Mouse (Mus musculus) midbrain, embryonic 16.5 days (tissue): ENCODE results near the gene Spns3. TPM values are rescaled to one million over a fixed set of nuclear protein-coding genes. Genes with fewer than 3 reads are reported as not detected.

Experiments
- ATAC-seq: fragments of 200-750 bp; cut with Nextera tagmentation; 2 replicates; pipeline ENCODE4 v1.8.0; 2017; ENCODE audit warnings: moderate TSS enrichment
- H3K27ac ChIP-seq: fragments of 300-500 bp; sonication (generic); 2 replicates; pipeline ENCODE4 v1.5.1; 2014; ENCODE audit warnings: mild to moderate bottlenecking, low read length, mixed read lengths
- H3K27me3 ChIP-seq: fragments of 300-500 bp; sonication (generic); 2 replicates; pipeline ENCODE4 v1.6.1; 2014; ENCODE audit warnings: low read depth, low read length, mixed read lengths; ENCODE audit not compliant: control insufficient read depth, insufficient read depth
- H3K36me3 ChIP-seq: fragments of 300-500 bp; sonication (generic); 2 replicates; pipeline ENCODE4 v1.6.1; 2014; ENCODE audit warnings: mild to moderate bottlenecking, low read length, moderate library complexity, mixed read lengths; ENCODE audit not compliant: control insufficient read depth, insufficient read depth
- H3K4me1 ChIP-seq: fragments of 300-500 bp; sonication (generic); 2 replicates; pipeline ENCODE4 v1.6.1; 2014; ENCODE audit warnings: mild to moderate bottlenecking, low read length, mixed read lengths; ENCODE audit not compliant: control insufficient read depth, insufficient read depth
- H3K4me2 ChIP-seq: fragments of 300-500 bp; sonication (generic); 2 replicates; pipeline ENCODE4 v1.6.1; 2014; ENCODE audit warnings: mild to moderate bottlenecking, low read length, mixed read lengths
- H3K4me3 ChIP-seq: fragments of 300-500 bp; sonication (generic); 2 replicates; pipeline ENCODE4 v1.5.1; 2014; ENCODE audit warnings: low read depth, mild to moderate bottlenecking, low read length, moderate library complexity, mixed read lengths
- H3K9ac ChIP-seq: fragments of 300-500 bp; sonication (generic); 2 replicates; pipeline ENCODE4 v1.6.1; 2014; ENCODE audit warnings: low read depth, low read length, mixed read lengths
- H3K9me3 ChIP-seq: fragments of 300-500 bp; sonication (generic); replicated peaks from 2 replicates; pipeline ENCODE4 v1.6.1; 2014; ENCODE audit warnings: mild to moderate bottlenecking, low read length, mixed read lengths; ENCODE audit not compliant: control insufficient read depth, poor library complexity, severe bottlenecking
- WGBS: fragments of 180-500 bp; shearing (Covaris S2); extraction: QIAGEN DNeasy Blood & Tissue Kit; methylation state at CpG from one replicate; pipeline ENCODE4 v1.1.7; 2014; 5-methylcytosine and 5-hydroxymethylcytosine counted together
- polyA plus RNA-seq: library from polyadenylated mRNA; unstranded; fragments of >200 nt; fragmentation: Nextera tagmentation; extraction: Ambion mirVana; gene quantifications from 2 replicates; pipeline ENCODE4 v1.2.1, GENCODE M21; 2015

Spns3 gene
- polyA plus RNA-seq, 1 experiment from 2014 or later: not detected

DNA sequence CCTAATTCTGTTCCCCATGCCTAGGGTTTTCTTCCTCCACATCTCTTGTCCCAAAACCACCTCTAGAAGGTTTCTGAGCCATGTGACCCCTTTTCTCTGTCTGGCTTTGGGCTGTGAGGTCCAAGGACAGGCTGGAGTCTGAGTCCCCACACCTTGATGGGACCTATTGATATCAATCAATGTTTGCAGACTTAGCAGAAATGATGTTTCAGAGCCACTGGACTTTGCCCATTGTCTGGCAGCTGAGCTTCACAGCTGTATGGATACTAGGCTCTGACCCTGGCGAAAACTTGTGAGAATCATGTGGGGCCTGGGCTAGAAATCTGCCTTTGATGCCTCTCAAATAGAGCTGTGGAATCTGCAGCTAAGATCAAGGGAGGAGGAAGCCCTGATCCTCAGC lies 53.5 kb downstream of the Spns3 start:
- no peak overlapping the region for H3K4me2 ChIP-seq
- no peaks in the 10 kb centered on the region for H3K27me3 ChIP-seq
- H3K4me3 ChIP-seq: no peak overlapping the region
- 57% methylated on average over 1 of the region's 1 CpGs for WGBS
- no peaks in the 10 kb centered on the region for H3K36me3 ChIP-seq
- no peak for ATAC-seq
- H3K9ac ChIP-seq: no peak overlapping the region
- no peaks in the 10 kb centered on the region for H3K9me3 ChIP-seq
- peaks cover 2% of the 10 kb centered on the region for H3K4me1 ChIP-seq
- no peak overlapping the region for H3K27ac ChIP-seq

DNA sequence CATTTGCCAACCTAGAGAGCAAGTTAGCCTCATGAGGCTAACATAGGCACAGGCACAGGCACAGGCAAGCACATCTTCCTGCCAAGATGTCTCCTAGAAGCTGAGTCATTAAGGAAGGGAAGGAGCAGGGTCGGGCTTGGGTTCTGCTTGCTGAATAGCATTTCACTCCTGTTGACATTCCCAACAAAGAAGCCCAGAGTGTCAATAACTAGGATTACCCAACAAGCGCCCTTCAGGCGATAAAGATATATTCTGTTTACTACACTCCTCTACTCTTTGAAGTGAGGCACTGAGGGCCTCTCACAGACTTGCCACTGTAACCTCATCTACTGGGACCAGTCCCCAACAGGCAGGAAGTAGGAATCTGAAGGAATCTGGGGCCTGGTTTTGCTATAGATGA lies 54.2 kb downstream of the Spns3 start:
- no peaks in the 10 kb centered on the region for H3K4me1 ChIP-seq
- no peak overlapping the region for H3K4me2 ChIP-seq
- H3K27ac ChIP-seq: no peak overlapping the region
- no peaks in the 10 kb centered on the region for H3K36me3 ChIP-seq
- no peak for ATAC-seq
- no peak overlapping the region for H3K4me3 ChIP-seq
- H3K9ac ChIP-seq: no peak overlapping the region
- H3K27me3 ChIP-seq: no peaks in the 10 kb centered on the region
- no peaks in the 10 kb centered on the region for H3K9me3 ChIP-seq
- WGBS: 68% methylated on average over 3 of the region's 3 CpGs

DNA sequence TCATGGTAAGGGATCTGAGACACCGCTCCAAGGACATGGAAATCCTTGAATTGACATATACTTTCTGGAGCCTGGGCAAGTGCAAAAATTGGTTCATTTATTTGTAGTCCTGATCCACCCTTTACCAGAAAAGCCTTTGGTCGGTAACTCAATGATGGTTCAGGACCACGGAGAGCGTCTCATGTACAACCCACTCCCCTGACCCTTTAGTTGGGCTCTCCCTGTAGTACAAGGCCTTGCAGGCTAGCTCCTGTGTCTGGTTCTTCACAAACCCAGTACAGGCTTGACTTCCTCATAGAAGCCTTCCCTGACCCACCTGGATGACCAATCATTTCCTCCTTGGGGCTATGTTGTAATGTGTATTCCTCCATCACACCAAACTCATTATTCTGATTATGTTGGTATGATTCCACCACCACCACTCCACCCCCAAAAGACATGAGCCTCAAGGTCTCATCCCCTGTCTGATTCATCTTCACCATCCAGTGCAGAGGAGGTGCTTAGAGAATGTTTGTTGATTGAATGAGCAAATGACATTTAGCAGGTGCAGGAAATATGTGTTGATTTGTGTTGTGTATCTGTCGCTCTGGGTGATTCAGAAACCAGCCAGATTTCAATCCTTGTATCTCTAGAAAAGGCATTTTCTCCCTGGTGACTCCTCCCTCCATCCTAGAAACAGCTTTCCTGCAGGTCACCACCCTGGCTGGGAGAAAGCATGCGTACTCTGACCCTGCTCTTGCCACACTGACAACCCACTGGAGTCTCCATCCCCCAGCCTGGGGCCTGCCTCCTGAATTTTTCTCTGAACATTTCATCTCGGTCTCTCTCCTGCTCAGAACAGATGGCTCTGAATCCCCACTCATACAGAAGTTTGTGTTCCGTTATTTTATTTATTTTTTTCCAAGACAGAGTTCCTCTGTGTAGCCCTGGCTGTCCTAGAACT lies 56.0 kb downstream of the Spns3 start:
- peaks cover 3% of the 10 kb centered on the region; the same call in 1 of the 2 replicates for H3K4me1 ChIP-seq
- H3K4me2 ChIP-seq: no peak overlapping the region
- WGBS: 55% methylated on average over 8 of the region's 8 CpGs
- H3K4me3 ChIP-seq: no peak overlapping the region
- H3K27me3 ChIP-seq: no peaks in the 10 kb centered on the region
- H3K27ac ChIP-seq: no peak overlapping the region
- H3K36me3 ChIP-seq: no peaks in the 10 kb centered on the region
- no peaks in the 10 kb centered on the region for H3K9me3 ChIP-seq
- ATAC-seq: no peak
- no peak overlapping the region for H3K9ac ChIP-seq

DNA sequence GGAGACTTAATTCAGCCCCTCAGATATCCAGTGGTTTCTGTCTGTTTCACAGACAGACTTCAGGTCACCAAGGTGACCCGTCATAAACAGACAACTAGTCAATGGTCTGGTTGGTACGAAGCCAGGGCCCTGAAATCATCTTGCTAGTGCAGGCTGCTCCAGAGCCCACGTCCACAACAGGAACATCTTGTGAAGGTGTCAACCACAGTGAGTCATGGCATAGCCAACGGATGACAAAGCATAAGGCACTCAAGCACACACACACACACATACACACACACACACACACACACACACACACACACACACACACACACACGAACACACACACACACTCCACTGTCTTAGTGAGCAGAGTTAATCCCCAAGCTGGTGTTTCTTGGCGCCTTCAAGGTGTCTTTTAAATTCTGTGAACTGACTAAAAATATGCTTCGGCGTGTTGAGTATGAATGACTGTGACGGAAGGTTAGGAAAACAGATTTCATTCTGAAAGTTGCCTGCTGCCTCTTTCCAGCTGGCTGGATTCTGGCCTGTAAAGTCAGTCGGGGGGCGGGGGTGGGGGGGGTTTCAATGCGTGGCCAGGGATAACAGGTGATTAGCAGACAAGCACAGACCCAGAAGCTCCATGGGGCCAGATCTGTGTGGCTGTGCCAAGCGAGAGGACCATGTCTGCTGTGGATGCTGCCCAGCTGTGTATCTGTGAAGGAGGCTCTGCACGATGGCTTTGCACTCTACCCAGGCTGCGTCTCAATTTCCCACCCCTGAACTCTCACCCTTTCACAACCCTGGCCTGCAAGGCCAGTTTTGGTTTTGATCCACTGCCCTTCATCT lies 59.0 kb downstream of the Spns3 start:
- Histone ChIP-seq H3K4me2 (no peak overlapping the region), H3K4me1 (peaks cover 19% of the 10 kb centered on the region), H3K9ac (no peak overlapping the region), H3K27ac (no peak overlapping the region), H3K27me3 (no peaks in the 10 kb centered on the region), H3K36me3 (no peaks in the 10 kb centered on the region), H3K9me3 (no peaks in the 10 kb centered on the region), H3K4me3 (no peak overlapping the region)
- WGBS: 60% methylated on average over 15 of the region's 15 CpGs
- no peak for ATAC-seq

DNA sequence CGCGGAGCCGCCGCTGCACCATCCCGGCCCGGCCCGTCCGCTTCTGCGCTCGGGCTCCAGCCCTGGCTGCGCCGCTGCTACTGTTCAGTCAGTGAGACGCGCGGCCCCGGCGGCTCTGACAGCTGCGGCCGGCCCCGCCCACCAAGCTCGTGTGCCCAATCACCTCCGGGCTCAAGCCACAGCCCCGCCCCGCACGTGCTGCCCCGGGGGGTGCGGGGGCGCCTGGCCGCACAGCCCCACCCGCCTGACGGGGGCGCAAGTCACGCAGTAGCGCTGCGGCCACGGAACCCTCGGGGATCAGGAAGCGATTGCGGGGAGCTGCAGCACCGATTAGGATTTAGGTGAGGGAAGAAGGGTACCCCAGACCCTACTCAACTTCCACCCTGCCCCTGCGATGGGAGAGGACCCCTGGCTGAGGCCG lies 60.4 kb downstream of the Spns3 start, which contains the start of gene Spns2:
Spns2 (minus strand) TSS at position 24 of the 421 bp plus-strand sequence.
- H3K9ac ChIP-seq: peak within 1 kb of the TSS; percentile 93
- peak within 1 kb of the TSS; percentile 77 for H3K4me2 ChIP-seq
- H3K27me3 ChIP-seq: no peaks in the 10 kb centered on the region
- no peaks in the 10 kb centered on the region for H3K36me3 ChIP-seq
- H3K9me3 ChIP-seq: no peaks in the 10 kb centered on the region
- peak within 1 kb of the TSS; percentile 83 for H3K4me3 ChIP-seq
- peaks cover 30% of the 10 kb centered on the region for H3K4me1 ChIP-seq
- H3K27ac ChIP-seq: peak within 1 kb of the TSS; percentile 93
- ATAC-seq: peak; percentile 90
- under 1% methylated on average over 33 of the region's 42 CpGs for WGBS

DNA sequence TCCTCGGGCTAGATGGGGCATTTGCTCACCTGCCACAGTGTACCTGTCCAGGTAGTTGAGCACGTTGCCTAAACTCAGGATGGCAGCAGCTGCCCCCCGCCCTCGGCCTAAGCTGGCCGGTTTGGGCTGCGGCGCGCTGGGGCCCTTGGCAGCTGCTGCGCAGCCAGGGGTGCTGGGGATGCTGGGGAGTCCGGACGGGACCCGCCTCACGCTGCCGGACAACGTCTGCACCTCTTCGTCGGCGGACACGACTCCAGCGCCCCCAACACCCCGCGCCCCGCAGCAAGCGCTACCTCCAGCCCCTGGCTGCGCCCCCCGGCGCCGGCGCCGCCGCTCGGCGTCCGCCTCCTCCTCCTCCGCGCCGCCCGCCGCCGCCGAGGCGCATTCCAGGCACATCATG lies 60.9 kb downstream of the Spns3 start:
- peak; percentile 34 for ATAC-seq
- Histone ChIP-seq H3K4me2 (peak overlapping the region; percentile 77), H3K9me3 (no peaks in the 10 kb centered on the region), H3K36me3 (no peaks in the 10 kb centered on the region), H3K27ac (peak overlapping the region; percentile 93), H3K4me1 (peaks cover 34% of the 10 kb centered on the region), H3K4me3 (peak overlapping the region; percentile 83), H3K27me3 (no peaks in the 10 kb centered on the region), H3K9ac (peak overlapping the region; percentile 93)
- WGBS: under 1% methylated on average over 31 of the region's 42 CpGs

DNA sequence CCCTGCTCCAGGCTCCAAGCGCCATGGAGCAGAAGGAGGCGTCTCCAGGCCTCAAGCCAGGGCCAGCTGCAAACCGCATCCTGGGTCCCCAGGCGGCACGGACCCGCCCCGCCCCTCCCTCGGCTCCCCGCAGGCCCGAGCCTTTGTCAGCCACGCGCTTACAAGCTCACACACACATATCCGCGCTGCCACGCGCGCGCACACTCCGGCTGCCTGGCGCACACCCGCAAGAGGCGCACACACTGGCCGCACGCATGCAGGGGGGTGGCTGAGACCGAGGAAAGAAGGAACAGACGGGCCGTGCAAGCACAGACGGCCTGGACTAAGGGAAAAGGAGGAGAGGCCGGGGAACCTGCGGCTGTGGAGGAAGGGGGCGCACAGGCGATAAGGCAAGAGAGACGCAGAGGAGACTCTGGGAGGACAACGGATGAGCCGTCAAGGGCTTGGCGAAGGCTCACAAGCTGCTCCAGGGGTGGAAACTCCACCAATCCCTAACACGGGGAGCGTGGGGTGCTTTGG lies 61.5 kb downstream of the Spns3 start:
- H3K9me3 ChIP-seq: no peaks in the 10 kb centered on the region
- H3K27ac ChIP-seq: peak overlapping the region; percentile 93
- WGBS: under 1% methylated on average over 36 of the region's 38 CpGs
- no peaks in the 10 kb centered on the region for H3K36me3 ChIP-seq
- peak overlapping the region; percentile 93 for H3K9ac ChIP-seq
- peak overlapping the region; percentile 83 for H3K4me3 ChIP-seq
- H3K4me2 ChIP-seq: peak overlapping the region; percentile 77
- peak; percentile 79 for ATAC-seq
- no peaks in the 10 kb centered on the region for H3K27me3 ChIP-seq
- peaks cover 34% of the 10 kb centered on the region for H3K4me1 ChIP-seq

DNA sequence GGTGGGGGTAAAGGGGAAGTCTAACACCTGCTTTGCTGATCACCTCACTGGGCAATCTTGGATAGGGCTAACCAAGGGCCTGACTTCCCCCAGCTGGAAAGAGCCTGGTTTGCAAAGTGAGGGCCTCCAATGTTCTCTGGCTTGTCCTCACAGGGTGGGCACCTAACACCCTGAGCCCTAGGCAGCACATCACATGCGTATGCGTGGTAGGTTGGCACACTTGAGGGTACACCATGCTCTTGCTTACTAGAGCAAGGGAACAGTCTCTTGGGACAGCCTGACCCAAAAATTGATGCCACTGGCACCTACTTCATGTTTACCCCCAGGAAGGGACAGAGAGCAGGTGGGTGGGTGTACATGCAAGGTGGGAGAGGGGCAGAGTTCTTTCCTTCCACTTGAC lies 62.6 kb downstream of the Spns3 start:
- H3K27ac ChIP-seq: no peak overlapping the region
- no peaks in the 10 kb centered on the region for H3K27me3 ChIP-seq
- peak overlapping the region; percentile 93 for H3K9ac ChIP-seq
- 91% methylated on average over 2 of the region's 2 CpGs for WGBS
- H3K4me3 ChIP-seq: peak overlapping the region; percentile 83
- no peak for ATAC-seq
- H3K4me1 ChIP-seq: peaks cover 34% of the 10 kb centered on the region
- peak overlapping the region; percentile 77 for H3K4me2 ChIP-seq
- no peaks in the 10 kb centered on the region for H3K36me3 ChIP-seq
- H3K9me3 ChIP-seq: no peaks in the 10 kb centered on the region
